Mouse (Mus musculus) splenic B cell, adult 2 months (primary cell): ENCODE data around the gene Gucd1.
"Not testable (repeated sequence)": the region's sequence is repeated elsewhere in the genome, so short reads cannot be mapped to it uniquely, and the experiment has no call there.

Experiments used
- DNase-seq: peaks from one replicate; pipeline ENCODE4 v3.0.0-alpha.2; 2011; ENCODE audit warnings: low read depth, low spot score
- H3K27me3 ChIP-seq: 2 replicates; pipeline ENCODE4 v1.6.1; 2012; ENCODE audit warnings: mild to moderate bottlenecking, low read length, moderate library complexity, mixed read lengths; ENCODE audit not compliant: control insufficient read depth, poor library complexity, insufficient read depth, severe bottlenecking
- H3K36me3 ChIP-seq: 2 replicates; pipeline ENCODE4 v1.6.1; 2012; ENCODE audit warnings: mild to moderate bottlenecking, low read length, moderate library complexity, mixed read lengths; ENCODE audit not compliant: control insufficient read depth, poor library complexity, insufficient read depth, severe bottlenecking

Gene Gucd1

DNA sequence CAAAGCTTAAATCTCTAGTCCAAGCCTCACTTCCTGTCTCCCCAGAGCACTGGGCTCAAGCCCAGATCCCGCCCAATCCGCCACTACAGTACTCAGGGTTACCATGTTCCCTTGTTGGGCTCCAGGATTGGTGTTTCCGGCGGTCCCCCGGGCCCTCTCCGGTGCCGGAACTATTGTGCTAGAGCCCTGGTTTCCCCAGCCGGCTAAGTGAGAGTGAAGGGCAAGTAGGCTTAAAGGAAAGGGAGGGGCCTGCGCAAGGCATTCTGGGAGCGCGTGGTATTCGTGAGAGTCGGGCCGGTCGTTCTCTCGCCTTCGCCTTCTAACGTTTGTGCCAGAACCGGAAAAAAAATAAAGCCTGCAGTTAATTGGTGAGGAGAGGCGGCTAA lies at the start of gene Gucd1:
Gucd1 (minus strand) TSS at position 215 of the 386 bp plus-strand sequence.
- H3K27me3 ChIP-seq: no peaks in the 10 kb centered on the region
- peak; percentile 96 for DNase-seq
- peaks cover 2% of the 10 kb centered on the region; the same call in 1 of the 2 replicates for H3K36me3 ChIP-seq

DNA sequence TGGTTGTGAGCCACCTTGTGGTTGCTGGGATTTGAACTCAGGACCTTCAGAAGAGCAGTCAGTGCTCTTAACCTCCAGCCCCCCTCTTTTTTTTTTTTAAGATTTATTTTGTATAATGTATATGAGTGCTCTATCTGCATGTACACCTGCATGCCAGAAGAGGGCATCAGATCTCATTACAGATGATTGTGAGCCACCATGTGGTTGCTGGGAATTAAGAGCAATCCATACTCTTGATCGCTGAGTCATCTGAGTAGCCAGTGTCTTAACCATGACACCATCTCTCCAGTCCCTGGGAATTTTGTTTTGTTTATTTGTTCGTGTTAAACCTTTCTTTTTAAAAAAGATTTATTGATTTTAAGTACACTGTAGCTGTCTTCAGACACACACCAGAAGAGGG lies 49.0 kb upstream of the Gucd1 start:
- H3K36me3 ChIP-seq, DNase-seq, H3K27me3 ChIP-seq: not testable (repeated sequence)

DNA sequence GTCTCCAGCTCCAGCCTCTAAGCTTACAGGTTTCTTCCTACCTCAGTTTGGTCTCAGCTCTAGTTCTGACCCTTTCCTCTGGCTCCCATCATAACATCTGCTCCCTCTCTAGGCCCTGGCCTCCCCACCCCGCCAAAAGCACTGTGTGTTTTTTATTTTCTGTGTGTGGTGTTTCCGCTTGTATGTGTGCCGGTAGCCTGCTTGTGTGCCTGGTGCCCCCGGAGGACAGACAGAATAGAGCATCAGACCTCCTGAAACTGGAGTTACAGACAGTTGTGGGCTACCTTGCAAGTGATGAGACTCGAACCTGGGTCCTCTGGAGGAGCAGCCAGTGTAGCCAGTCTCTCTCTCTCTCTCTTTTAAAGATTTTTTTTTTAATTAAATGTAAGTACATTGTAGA lies 48.5 kb upstream of the Gucd1 start:
- DNase-seq: no peak
- no peaks in the 10 kb centered on the region for H3K36me3 ChIP-seq
- no peaks in the 10 kb centered on the region for H3K27me3 ChIP-seq

DNA sequence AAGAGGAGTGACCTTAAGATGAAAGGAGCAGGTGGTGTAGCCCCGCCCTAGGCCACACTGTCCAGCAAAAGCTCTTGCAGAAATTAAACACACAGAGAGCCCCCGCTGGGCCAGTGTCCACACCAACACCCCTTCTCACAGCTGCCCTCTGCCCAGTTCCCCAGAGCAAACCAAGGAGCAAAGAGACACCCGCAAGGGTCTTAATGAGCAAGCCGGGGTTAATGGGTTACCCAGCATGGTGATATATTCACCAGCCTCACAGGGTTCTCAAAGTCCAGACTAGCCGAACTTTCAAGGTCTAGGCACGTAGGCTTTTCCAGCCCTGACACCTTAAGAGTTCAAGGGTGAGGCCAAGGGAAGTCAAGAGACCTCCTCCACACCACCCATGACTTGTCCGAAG lies 48.1 kb upstream of the Gucd1 start:
- H3K27me3 ChIP-seq: no peaks in the 10 kb centered on the region
- no peak for DNase-seq
- no peaks in the 10 kb centered on the region for H3K36me3 ChIP-seq

DNA sequence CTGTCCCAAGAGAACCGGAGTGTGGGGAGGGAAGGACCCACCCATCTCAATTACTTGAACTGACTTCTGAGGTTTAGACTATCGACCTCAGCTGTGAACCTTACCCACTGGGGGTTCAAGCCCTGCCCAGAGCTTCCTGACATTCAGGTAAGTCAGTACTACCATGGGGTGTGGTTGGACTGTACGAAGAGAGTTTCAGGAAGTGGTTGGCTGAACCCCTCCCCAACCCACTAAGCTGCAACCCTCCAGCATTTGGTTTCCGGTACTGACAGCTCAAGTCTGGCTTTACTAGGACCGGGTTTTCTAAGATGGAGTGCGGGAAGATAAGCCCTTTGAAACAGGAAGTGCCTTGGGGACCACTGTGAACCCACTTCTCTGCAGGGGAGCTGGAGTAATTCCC lies 47.7 kb upstream of the Gucd1 start:
- DNase-seq: peak; percentile 62
- Histone ChIP-seq H3K36me3 (no peaks in the 10 kb centered on the region), H3K27me3 (0 out of 2 replicates have a peak, but pooled peaks cover 3% of the 10 kb centered on the region)

DNA sequence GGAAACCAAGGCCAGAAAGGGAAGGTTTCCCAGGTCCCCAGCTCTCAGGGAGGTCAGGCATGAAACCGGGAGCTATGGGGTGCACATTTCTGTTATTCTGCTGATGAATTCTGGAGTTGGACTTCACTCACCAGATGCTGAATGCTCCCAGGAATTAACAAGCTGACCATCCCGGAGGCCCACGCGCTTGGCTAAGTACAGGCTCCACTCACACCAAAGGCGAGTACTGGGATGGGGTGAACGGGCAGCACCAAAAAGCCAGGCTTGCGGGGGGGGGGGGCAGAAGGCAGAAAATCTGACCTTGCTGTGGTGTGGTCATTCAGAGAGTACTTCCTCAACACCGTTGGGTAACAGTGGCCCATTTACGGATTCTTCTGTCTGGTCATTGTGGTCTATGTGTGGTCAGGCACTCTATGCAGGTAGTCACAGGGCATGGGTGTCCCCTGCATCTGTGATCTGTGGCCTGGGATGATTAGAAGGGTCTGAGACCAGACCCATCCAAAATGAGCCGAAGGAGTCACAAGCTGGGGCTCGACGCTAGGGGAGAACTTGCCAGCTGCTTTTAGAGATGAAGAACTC lies 47.0 kb upstream of the Gucd1 start:
- H3K27me3 ChIP-seq: 0 out of 2 replicates have a peak, but pooled peaks cover 3% of the 10 kb centered on the region
- DNase-seq: no peak
- no peaks in the 10 kb centered on the region for H3K36me3 ChIP-seq

DNA sequence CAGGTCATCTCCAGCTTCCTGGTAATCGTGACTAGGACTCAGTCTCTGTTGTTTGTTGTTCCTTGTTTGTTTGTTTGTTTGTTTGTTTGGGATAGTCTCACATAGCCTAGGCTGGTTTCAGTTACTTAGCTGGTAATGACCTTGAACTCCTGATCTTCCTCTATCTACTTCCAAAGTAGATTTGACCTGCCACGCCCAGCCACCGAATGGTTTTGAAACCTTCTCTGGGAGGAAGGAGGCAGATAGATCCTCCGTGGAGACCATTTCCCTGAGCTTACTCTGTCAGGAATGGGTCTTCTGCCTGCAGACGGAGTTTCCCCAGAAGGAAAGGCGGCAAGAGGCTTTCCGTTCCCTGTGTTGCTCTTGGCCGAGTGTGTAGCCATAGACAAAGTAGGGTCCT lies 44.8 kb upstream of the Gucd1 start:
- Histone ChIP-seq H3K36me3 (no peaks in the 10 kb centered on the region), H3K27me3 (0 out of 2 replicates have a peak, but pooled peaks cover 3% of the 10 kb centered on the region)
- no peak for DNase-seq

DNA sequence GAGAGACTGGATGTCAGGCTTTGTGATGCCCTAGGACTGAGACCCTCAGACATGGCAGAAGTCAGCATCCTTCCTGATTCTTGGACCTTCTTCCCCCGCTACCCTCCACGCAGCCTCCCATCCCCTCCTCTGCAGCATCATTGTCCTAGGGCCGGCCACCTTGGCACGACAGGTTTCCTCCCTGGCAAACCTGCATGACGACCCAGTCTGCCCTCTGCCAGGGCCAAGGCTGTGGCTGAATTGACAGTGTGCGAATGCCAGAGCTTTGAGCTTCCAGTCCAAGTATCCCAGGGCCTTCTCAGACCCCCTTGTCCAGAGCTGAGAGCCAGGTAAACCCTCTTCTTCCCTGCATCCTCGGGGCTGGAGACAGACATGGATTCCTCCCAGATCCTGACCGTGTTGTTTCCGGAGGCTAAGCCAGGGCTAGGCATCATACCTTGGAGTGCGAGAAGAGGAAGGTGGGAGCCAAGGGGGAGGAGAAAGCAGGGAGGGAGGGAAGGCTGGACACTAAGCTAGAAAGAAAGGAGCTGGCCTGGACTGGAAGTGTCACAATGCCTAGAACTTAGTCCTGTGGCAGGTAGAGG lies 43.4 kb upstream of the Gucd1 start, which contains the start of gene Ggt1:
Ggt1 (plus strand) TSS at position 534 of the 584 bp plus-strand sequence.
- no peaks in the 10 kb centered on the region for H3K36me3 ChIP-seq
- no peak for DNase-seq
- H3K27me3 ChIP-seq: 0 out of 2 replicates have a peak, but pooled peaks cover 3% of the 10 kb centered on the region

DNA sequence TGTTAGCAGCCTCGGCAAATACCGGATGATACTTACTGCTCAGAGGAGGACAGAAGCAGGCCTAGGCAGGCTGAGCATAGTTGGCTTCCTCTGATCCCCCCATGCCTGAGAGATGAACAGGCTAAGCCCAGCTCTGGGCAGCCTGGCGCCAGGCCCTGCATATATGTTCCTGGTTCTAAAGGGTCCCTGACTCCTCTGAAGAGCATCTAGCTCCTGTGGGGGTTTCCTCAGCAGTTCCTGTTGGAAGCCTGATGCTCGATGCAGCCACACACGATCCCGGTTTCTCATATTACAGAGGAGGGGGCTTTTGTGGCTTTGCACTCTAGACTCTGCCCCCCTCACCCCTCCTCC lies 42.8 kb upstream of the Gucd1 start:
- DNase-seq: peak; percentile 8
- Histone ChIP-seq H3K36me3 (no peaks in the 10 kb centered on the region), H3K27me3 (0 out of 2 replicates have a peak, but pooled peaks cover 3% of the 10 kb centered on the region)

DNA sequence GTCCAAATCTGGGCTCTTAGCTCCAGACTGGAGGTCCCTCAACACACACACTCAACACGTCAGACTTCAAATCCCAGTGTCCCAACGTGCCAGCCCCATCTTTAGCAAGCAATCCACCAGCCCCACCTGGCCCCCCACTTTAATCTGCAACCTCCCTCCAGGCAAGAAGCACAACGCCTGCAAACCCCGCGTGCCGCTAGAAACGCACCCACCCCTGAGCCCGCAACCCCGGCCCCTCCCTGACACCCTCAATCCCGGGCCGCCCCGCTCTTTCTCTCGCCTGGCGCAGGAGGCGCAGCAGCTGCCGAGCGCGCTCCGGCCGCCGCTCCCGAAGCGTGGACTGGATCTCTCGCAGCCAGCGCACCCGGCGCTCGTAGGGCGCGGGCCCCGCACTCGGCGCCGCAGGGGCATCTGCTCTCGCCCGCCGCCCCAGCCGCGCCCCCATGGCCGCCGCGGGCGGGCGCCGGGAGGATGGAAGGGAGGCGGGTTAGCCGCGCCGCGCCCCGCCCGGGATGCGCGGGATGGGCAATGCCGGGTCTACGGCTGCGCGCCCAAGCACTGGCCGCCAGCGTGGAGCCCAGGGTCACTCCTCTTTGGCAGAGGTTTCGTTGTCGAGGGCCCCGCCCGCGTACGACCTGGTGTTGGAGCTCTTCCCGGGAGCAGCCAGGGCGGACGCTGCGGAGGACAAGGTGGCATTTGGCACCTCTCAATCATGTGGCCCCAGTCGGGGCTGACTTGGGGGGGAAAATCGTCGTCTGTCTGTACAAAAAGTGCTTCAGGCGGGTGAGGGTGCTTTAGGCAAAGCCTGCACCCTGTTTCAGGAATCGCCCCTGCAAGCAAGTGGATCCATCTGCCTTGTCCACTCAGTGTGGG lies 42.1 kb upstream of the Gucd1 start, which contains the start of gene Lrrc75b:
Lrrc75b (minus strand) TSS at position 655 of the 873 bp plus-strand sequence.
- Histone ChIP-seq H3K27me3 (0 out of 2 replicates have a peak, but pooled peaks cover 3% of the 10 kb centered on the region), H3K36me3 (no peaks in the 10 kb centered on the region)
- DNase-seq: no peak

DNA sequence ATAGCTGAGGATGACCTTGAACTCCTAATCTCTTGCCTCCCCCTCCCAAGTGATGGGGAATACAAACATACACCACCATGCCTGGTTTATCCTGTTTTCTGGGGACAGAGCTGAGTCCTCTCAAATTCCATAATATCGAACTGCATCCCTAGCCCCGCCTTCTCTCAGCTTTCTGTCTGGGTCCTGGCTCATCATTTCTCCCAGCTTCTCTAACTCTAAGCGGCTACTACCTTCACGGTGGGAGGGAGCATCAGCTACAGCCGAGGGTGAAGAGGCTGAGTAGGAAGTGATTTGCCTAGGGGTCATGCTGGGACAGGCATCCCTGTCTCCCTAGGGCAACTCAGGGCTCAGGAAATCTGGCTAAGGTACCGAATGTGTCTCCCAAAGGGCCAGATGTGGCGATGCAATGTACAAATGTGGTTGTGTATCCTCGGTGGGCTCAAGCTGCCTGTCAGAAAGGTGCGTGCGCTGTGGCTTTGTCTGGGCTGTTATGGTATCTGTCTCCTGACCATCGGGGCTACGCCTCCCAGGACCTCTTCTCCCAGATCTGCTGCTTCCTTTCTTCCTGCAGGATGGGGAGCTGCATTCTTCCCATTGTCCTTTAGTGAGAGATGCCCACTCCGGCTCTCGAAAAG lies 41.4 kb upstream of the Gucd1 start:
- Histone ChIP-seq H3K27me3 (0 out of 2 replicates have a peak, but pooled peaks cover 3% of the 10 kb centered on the region), H3K36me3 (no peaks in the 10 kb centered on the region)
- DNase-seq: no peak

DNA sequence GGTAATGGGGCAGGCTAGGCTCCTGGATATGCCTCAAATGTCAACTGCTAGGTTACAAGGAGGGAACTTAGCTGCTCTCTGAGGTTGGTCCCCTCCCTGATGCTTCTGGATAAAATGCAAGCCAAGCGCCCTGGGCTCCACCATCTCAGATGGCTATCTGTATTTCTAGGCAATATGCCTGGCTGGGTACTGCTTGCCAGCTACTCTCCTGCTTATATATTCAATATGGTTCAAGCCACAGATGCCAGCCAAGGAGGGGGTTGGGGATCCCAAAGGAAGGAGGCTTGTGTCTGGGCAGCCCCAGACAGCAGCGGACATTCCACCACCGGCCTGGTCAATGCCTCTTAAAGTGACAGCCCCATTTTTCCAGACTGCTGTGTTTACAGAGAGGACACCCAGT lies 40.7 kb upstream of the Gucd1 start:
- no peak for DNase-seq
- Histone ChIP-seq H3K27me3 (0 out of 2 replicates have a peak, but pooled peaks cover 3% of the 10 kb centered on the region), H3K36me3 (no peaks in the 10 kb centered on the region)

DNA sequence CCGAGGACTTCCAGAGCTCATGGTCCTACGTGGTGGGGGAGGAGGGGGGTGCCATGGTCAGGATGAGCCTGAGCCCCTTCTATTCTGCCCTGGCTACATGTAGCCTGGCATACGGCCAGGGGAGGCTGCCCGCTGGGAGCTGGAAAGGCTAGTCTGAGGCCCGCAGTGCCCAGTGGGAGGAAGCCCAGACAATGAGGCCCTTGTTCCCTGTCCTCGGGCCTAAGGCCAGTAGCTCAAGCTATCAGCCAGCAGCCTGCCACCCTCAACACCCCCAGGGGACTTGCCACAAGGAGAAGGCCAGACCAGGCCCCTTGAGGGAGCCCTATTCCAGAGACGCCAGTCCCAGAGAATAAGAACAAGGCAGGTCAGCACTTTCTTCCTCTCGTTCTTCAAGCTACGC lies 38.3 kb upstream of the Gucd1 start:
- H3K27me3 ChIP-seq: 0 out of 2 replicates have a peak, but pooled peaks cover 3% of the 10 kb centered on the region
- no peaks in the 10 kb centered on the region for H3K36me3 ChIP-seq
- no peak for DNase-seq

DNA sequence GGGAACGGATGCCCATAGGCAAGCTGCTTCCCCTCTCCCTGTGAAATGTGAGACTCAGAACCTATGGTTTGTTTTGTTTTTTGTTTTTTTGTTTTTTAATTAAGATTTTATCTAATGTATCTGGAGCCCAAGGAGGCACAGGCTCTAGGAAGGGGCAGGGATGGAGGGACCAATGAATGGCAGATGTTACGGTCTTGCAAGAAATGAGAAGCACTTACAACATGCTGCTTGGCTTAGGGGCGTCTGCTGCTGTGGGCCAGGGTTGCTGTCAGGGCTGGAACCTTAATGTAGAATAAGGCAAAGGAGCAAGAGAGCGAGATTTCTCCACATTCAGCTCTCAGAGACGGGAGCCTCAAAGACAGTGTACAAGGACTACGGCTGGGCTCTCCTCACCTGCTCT lies 37.8 kb upstream of the Gucd1 start:
- DNase-seq: no peak
- no peaks in the 10 kb centered on the region for H3K27me3 ChIP-seq
- H3K36me3 ChIP-seq: no peaks in the 10 kb centered on the region
